Mouse (Mus musculus): ENCODE data around the gene Sntg2. TPM values are rescaled to one million over a fixed set of nuclear protein-coding genes. Genes with fewer than 3 reads are reported as not detected.

Sntg2 gene
- polyA plus RNA-seq, 1 experiment: 2.2 TPM

GRCm38 (mm10) chr12:30283741-30284140, 89.4 kb downstream of the Sntg2 start:
- no peak for DNase-seq (ENCODE audit: low read depth)

- DNase-seq (ENCODE audit: low read depth): no peak
Measured at GRCm38 (mm10) chr12:30272242-30272985, 100.8 kb downstream of the Sntg2 start.

GRCm38 (mm10) chr12:30264206-30264605, 109.0 kb downstream of the Sntg2 start:
- DNase-seq (ENCODE audit: low read depth): no peak

GRCm38 (mm10) chr12:30261187-30261586, 112.0 kb downstream of the Sntg2 start:
- DNase-seq (ENCODE audit: low read depth): no peak

GRCm38 (mm10) chr12:30258641-30259040, 114.5 kb downstream of the Sntg2 start:
- no peak for DNase-seq (ENCODE audit: low read depth)

- DNase-seq (ENCODE audit: low read depth): no peak
Measured at GRCm38 (mm10) chr12:30257664-30258063, 115.5 kb downstream of the Sntg2 start.

GRCm38 (mm10) chr12:30256207-30256606, 117.0 kb downstream of the Sntg2 start:
- DNase-seq (ENCODE audit: low read depth): no peak

GRCm38 (mm10) chr12:30254581-30254980, 118.6 kb downstream of the Sntg2 start:
- no peak for DNase-seq (ENCODE audit: low read depth)

- no peak for DNase-seq (ENCODE audit: low read depth)
Measured at GRCm38 (mm10) chr12:30252381-30252780, 120.8 kb downstream of the Sntg2 start.

GRCm38 (mm10) chr12:30251283-30251829, 121.8 kb downstream of the Sntg2 start:
- DNase-seq (ENCODE audit: low read depth): no peak

GRCm38 (mm10) chr12:30249068-30249467, 124.1 kb downstream of the Sntg2 start:
- no peak for DNase-seq (ENCODE audit: low read depth)

GRCm38 (mm10) chr12:30246286-30246945, 126.8 kb downstream of the Sntg2 start:
- no peak for DNase-seq (ENCODE audit: low read depth)

- DNase-seq (ENCODE audit: low read depth): no peak
Measured at GRCm38 (mm10) chr12:30244194-30244593, 129.0 kb downstream of the Sntg2 start.

GRCm38 (mm10) chr12:30240891-30241290, 132.3 kb downstream of the Sntg2 start:
- DNase-seq (ENCODE audit: low read depth): no peak

GRCm38 (mm10) chr12:30234940-30235339, 138.2 kb downstream of the Sntg2 start:
- no peak for DNase-seq (ENCODE audit: low read depth)

GRCm38 (mm10) chr12:30228004-30228403, 145.2 kb downstream of the Sntg2 start:
- DNase-seq (ENCODE audit: low read depth): no peak

- DNase-seq (ENCODE audit: low read depth): no peak
Measured at GRCm38 (mm10) chr12:30226247-30226646, 146.9 kb downstream of the Sntg2 start.

GRCm38 (mm10) chr12:30216762-30217441, 156.3 kb downstream of the Sntg2 start:
- DNase-seq (ENCODE audit: low read depth): no peak

- DNase-seq (ENCODE audit: low read depth): no peak
Measured at GRCm38 (mm10) chr12:30214761-30215160, 158.4 kb downstream of the Sntg2 start.

- peak; percentile 57 for DNase-seq (ENCODE audit: low read depth)
Measured at GRCm38 (mm10) chr12:30210388-30210787, 162.8 kb downstream of the Sntg2 start.

- no peak for DNase-seq (ENCODE audit: low read depth)
Measured at GRCm38 (mm10) chr12:30208527-30208926, 164.6 kb downstream of the Sntg2 start.

GRCm38 (mm10) chr12:30208087-30208486, 165.1 kb downstream of the Sntg2 start:
- DNase-seq (ENCODE audit: low read depth): no peak
